Mouse (Mus musculus) spleen, adult 2 months (tissue): Measurements from ENCODE around the gene Cyp26c1. TPM values are rescaled to one million over a fixed set of nuclear protein-coding genes. Genes with fewer than 3 reads are reported as not detected.

Experiments used
- DNase-seq, 2 experiments: peaks; one replicate each; pipeline versions ENCODE4 v3.0.0 to v3.0.0-alpha.2; 2012 to 2021; ENCODE audit warnings: low spot score in 2 of 2, low read depth in 1 of 2
- H3K27ac ChIP-seq: fragments of 200-500 bp; 2 replicates; pipeline ENCODE4 v1.5.1; 2012; ENCODE audit warnings: low read length, inconsistent platforms; ENCODE audit not compliant: insufficient read depth
- H3K27me3 ChIP-seq: fragments of 200-500 bp; 2 replicates; pipeline ENCODE4 v1.6.1; 2012; ENCODE audit warnings: mild to moderate bottlenecking, moderate library complexity, low read length, inconsistent platforms; ENCODE audit not compliant: control insufficient read depth, insufficient read depth
- H3K36me3 ChIP-seq: fragments of 200-500 bp; 2 replicates; pipeline ENCODE4 v1.6.1; 2012; ENCODE audit warnings: mild to moderate bottlenecking, low read length, inconsistent platforms; ENCODE audit not compliant: control insufficient read depth, insufficient read depth
- H3K4me1 ChIP-seq: fragments of 200-500 bp; 2 replicates; pipeline ENCODE4 v1.6.1; 2011; ENCODE audit warnings: inconsistent platforms; ENCODE audit not compliant: control insufficient read depth, insufficient read depth, insufficient read length
- H3K4me3 ChIP-seq: fragments of 200-500 bp; 2 replicates; pipeline ENCODE4 v1.5.1; 2011; ENCODE audit warnings: mild to moderate bottlenecking, inconsistent platforms; ENCODE audit not compliant: insufficient read depth, insufficient read length; ENCODE audit errors: extremely low read depth
- CTCF ChIP-seq: fragments of 200-500 bp; IDR thresholded peaks from 2 replicates; pipeline ENCODE4 v1.5.1; 2011; ENCODE audit warnings: mild to moderate bottlenecking, inconsistent platforms; ENCODE audit not compliant: insufficient read depth, insufficient read length, insufficient replicate concordance; ENCODE audit errors: extremely low read depth
- POLR2A ChIP-seq: fragments of 200-500 bp; IDR thresholded peaks from 2 replicates; pipeline ENCODE4 v1.6.1; 2011; ENCODE audit warnings: low read depth, low read length, inconsistent platforms
- WGBS: fragments of 180-500 bp; shearing (Covaris S2); methylation state at CpG from one replicate; pipeline ENCODE4 v1.1.7; 2018; 5-methylcytosine and 5-hydroxymethylcytosine counted together
- polyA plus RNA-seq: library from polyadenylated mRNA; depleted of rRNA; stranded (reverse); fragments of >200 nt; gene quantifications from 2 replicates; pipeline ENCODE4 v1.2.3, GENCODE M21; 2012

Cyp26c1 gene
- polyA plus RNA-seq, 1 experiment: 0.08 TPM

- H3K4me1 ChIP-seq: no peaks in the 10 kb centered on the region
- H3K36me3 ChIP-seq: no peaks in the 10 kb centered on the region
- no peak overlapping the region for H3K4me3 ChIP-seq
- WGBS: 94% methylated on average over 5 of the region's 5 CpGs
- H3K27me3 ChIP-seq: no peaks in the 10 kb centered on the region
- no peak overlapping the region for H3K27ac ChIP-seq
- TF ChIP-seq POLR2A: no peak
- no peak for DNase-seq
Observed at GRCm38 (mm10) chr19:37668657-37669056, 16.7 kb upstream of the Cyp26c1 start.

DNA sequence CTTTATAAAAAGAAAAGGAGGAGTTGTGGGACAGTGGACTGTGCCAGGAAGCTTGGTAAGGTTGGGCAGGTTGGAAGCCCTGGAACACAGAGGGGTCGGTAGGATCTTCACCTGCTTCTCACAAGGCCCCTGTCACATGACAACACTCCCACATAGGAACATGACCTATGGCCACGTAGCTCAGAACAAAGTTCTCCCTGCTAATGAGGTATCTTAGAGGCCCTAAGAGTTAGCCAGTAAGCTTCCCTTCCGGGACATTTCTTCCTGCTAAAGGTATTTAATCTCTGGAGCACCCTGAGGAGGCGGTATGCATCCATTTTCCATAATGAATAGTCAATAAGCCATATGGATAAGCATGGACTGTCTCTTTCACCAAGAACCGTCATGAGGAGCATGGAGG lies 15.9 kb upstream of the Cyp26c1 start:
- no peak overlapping the region for H3K4me3 ChIP-seq
- 93% methylated on average over 5 of the region's 5 CpGs for WGBS
- DNase-seq: no peak
- no peaks in the 10 kb centered on the region for H3K4me1 ChIP-seq
- no peak overlapping the region for H3K27ac ChIP-seq
- TF ChIP-seq CTCF (no peak), POLR2A (no peak)
- no peaks in the 10 kb centered on the region for H3K36me3 ChIP-seq
- no peaks in the 10 kb centered on the region for H3K27me3 ChIP-seq

DNA sequence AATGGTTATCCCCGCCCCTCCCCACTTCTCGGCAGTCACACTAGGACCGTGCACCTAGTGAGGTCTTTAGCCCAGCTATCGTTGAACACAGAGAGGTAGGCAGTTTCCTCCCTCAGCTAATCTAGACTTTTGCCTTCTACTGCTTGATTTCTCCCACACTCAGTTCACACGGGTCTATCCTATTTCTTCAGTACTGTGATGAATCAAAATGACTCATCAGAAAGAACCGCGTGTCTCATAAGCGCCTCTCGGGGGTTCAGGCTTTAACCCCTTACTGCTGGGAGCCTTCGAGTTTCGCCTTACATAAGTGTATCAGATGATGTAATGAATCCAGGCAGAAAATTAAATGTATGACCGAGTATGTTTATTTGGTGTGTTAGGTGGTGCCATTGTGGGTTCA lies 12.0 kb upstream of the Cyp26c1 start:
- Histone ChIP-seq H3K27ac (no peak overlapping the region), H3K27me3 (no peaks in the 10 kb centered on the region), H3K4me1 (no peaks in the 10 kb centered on the region), H3K36me3 (no peaks in the 10 kb centered on the region), H3K4me3 (no peak overlapping the region)
- no peak for DNase-seq
- WGBS: 67% methylated on average over 12 of the region's 12 CpGs
- TF ChIP-seq CTCF: no peak
- TF ChIP-seq POLR2A: no peak

DNA sequence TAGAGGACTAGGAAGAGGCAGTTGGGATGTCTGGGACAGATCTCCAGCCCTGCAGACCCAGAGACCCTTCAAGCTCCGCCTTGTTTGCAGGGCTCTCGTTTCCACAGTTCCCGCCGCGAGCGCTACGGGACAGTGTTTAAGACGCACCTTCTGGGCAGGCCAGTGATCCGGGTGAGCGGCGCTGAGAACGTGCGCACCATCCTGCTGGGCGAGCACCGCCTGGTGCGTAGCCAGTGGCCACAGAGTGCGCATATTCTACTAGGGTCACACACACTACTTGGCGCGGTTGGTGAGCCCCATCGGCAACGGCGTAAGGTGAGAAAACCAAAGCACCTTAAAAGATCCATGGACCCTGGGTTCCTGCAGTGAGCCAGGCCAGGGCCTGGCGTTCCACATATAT lies 966 bp downstream of the Cyp26c1 start:
- Histone ChIP-seq H3K27me3 (no peaks in the 10 kb centered on the region), H3K36me3 (peaks cover 33% of the 10 kb centered on the region), H3K4me3 (no peak overlapping the region), H3K4me1 (no peaks in the 10 kb centered on the region), H3K27ac (no peak overlapping the region)
- TF ChIP-seq POLR2A (no peak), CTCF (no peak)
- 91% methylated on average over 23 of the region's 23 CpGs for WGBS
- no peak for DNase-seq

DNA sequence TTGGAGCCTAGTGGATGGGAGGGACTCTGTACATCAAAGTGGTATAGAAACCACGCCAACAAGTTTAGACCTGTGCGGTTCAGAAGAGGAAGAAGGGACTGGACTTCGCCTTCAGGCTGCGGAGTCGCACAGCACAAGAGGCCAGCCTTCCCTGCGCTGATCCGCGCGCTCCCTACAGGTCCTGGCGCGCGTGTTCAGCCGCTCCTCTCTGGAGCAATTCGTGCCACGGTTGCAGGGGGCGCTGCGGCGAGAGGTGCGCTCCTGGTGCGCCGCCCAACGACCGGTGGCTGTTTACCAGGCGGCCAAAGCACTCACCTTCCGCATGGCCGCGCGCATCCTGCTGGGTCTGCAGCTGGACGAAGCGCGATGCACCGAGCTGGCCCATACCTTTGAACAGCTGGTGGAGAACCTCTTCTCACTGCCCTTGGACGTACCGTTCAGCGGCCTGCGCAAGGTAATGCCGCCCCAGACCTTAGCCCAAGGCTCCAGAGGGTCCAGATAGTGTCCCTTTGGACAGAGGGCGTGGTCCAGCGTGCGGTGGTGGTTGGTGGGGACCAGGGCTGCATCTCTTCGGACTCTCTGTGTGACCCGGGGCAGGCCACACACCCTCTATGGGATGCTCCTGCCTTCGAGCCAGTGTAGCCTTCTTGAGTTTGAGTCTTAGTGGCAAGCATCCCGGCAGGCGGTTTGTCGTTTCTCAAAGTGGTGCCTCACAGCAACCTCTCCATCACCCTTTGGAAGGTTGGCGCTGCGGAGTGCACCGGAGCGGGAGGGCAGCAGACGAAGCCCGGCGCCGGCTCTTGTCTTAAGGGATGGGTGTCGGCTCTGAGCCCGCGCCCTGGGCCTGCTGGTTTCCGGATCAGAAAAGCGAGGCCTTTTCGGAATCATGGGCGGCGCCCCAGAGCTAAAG lies 1.8 kb downstream of the Cyp26c1 start:
- Histone ChIP-seq H3K27me3 (no peaks in the 10 kb centered on the region), H3K36me3 (peaks cover 33% of the 10 kb centered on the region), H3K27ac (no peak overlapping the region), H3K4me3 (no peak overlapping the region), H3K4me1 (no peaks in the 10 kb centered on the region)
- no peak for TF ChIP-seq POLR2A
- no peak for TF ChIP-seq CTCF
- WGBS: 86% methylated on average over 62 of the region's 62 CpGs
- DNase-seq: no peak

- WGBS: 69% methylated on average over 5 of the region's 5 CpGs
- peaks cover 5% of the 10 kb centered on the region; the same call in 1 of the 2 replicates for H3K27me3 ChIP-seq
- H3K4me1 ChIP-seq: peaks cover 3% of the 10 kb centered on the region; the same call in 1 of the 2 replicates
- H3K36me3 ChIP-seq: peaks cover 16% of the 10 kb centered on the region
- H3K4me3 ChIP-seq: no peak overlapping the region
- H3K27ac ChIP-seq: no peak overlapping the region
- TF ChIP-seq POLR2A (no peak), CTCF (no peak)
- DNase-seq: no peak
Observed at GRCm38 (mm10) chr19:37689478-37689877, 4.1 kb downstream of the Cyp26c1 start.

- no peak overlapping the region for H3K4me3 ChIP-seq
- peaks cover 12% of the 10 kb centered on the region; the same call in 1 of the 2 replicates for H3K36me3 ChIP-seq
- WGBS: 76% methylated on average over 29 of the region's 29 CpGs
- DNase-seq: no peak
- peaks cover 3% of the 10 kb centered on the region; the same call in 1 of the 2 replicates for H3K4me1 ChIP-seq
- H3K27me3 ChIP-seq: peaks cover 8% of the 10 kb centered on the region; the same call in 1 of the 2 replicates
- no peak overlapping the region for H3K27ac ChIP-seq
- TF ChIP-seq CTCF (no peak), POLR2A (no peak)
Observed at GRCm38 (mm10) chr19:37690716-37691115, 5.3 kb downstream of the Cyp26c1 start.
